Mouse (Mus musculus) limb, embryonic 14.5 days (tissue): ENCODE measurements around the gene 2410131K14Rik. TPM values are rescaled to one million over a fixed set of nuclear protein-coding genes. Genes with fewer than 3 reads are reported as not detected.

Source experiments
- ATAC-seq: fragments of 200-750 bp; cut with Nextera tagmentation; 2 replicates; pipeline ENCODE4 v1.8.0; 2017; ENCODE audit warnings: low read depth, moderate number of reproducible peaks, moderate TSS enrichment; ENCODE audit not compliant: low FRiP score
- DNase-seq: peaks from one replicate; pipeline ENCODE4 v3.0.0-alpha.2; 2015; ENCODE audit warnings: low spot score
- H3K27ac ChIP-seq: fragments of 300-500 bp; sonication (generic); replicated peaks from 2 replicates; pipeline ENCODE4 v1.5.1; 2014; ENCODE audit warnings: low read depth, mild to moderate bottlenecking, low read length, moderate library complexity, mixed read lengths
- H3K27me3 ChIP-seq: fragments of 300-500 bp; sonication (generic); 2 replicates; pipeline ENCODE4 v1.6.1; 2014; ENCODE audit warnings: low read length, mixed read lengths; ENCODE audit not compliant: control insufficient read depth, insufficient read depth
- H3K36me3 ChIP-seq: fragments of 300-500 bp; sonication (generic); 2 replicates; pipeline ENCODE4 v1.6.1; 2014; ENCODE audit warnings: mild to moderate bottlenecking, low read length, moderate library complexity, mixed read lengths; ENCODE audit not compliant: control insufficient read depth, insufficient read depth
- H3K4me1 ChIP-seq: fragments of 300-500 bp; sonication (generic); 2 replicates; pipeline ENCODE4 v1.6.1; 2014; ENCODE audit warnings: antibody characterized with exemption, low read length, mixed read lengths; ENCODE audit not compliant: control insufficient read depth, insufficient read depth
- H3K4me2 ChIP-seq: fragments of 300-500 bp; sonication (generic); replicated peaks from 2 replicates; pipeline ENCODE4 v1.6.1; 2014; ENCODE audit warnings: low read depth, mild to moderate bottlenecking, low read length, moderate library complexity; ENCODE audit not compliant: severe bottlenecking
- H3K4me3 ChIP-seq: fragments of 300-500 bp; sonication (generic); replicated peaks from 2 replicates; pipeline ENCODE4 v1.5.1; 2014; ENCODE audit warnings: low read length
- H3K9ac ChIP-seq: fragments of 300-500 bp; sonication (generic); 2 replicates; pipeline ENCODE4 v1.6.1; 2014; ENCODE audit warnings: mild to moderate bottlenecking, low read depth, low read length, moderate library complexity; ENCODE audit not compliant: severe bottlenecking
- H3K9me3 ChIP-seq: fragments of 300-500 bp; sonication (generic); 2 replicates; pipeline ENCODE4 v1.6.1; 2016; ENCODE audit warnings: low read length; ENCODE audit not compliant: control insufficient read depth
- POLR2A ChIP-seq: fragments of 200-500 bp; IDR thresholded peaks from 2 replicates; pipeline ENCODE4 v1.8.0; 2012; ENCODE audit warnings: inconsistent platforms, mild to moderate bottlenecking, moderate library complexity, borderline replicate concordance; ENCODE audit not compliant: insufficient read depth, insufficient read length; ENCODE audit errors: extremely low read depth
- WGBS: fragments of 180-500 bp; shearing (Covaris S2); extraction: QIAGEN DNeasy Blood & Tissue Kit; methylation state at CpG from one replicate; pipeline ENCODE4 v1.1.7; 2014; 5-methylcytosine and 5-hydroxymethylcytosine counted together
- polyA plus RNA-seq, 2 experiments: library from polyadenylated mRNA; depleted of rRNA in 1 of 2; stranded (reverse) in 1 of 2; unstranded in 1 of 2; fragments of >200 nt; fragmentation: Nextera tagmentation in 1 of 2; extraction: Ambion mirVana in 1 of 2; gene quantifications; 2 replicates each; pipeline versions ENCODE4 v1.2.1 to v1.2.3; 2012 to 2014

Gene 2410131K14Rik
- polyA plus RNA-seq, 2 experiments = 10.4 to 13.8 TPM

DNA sequence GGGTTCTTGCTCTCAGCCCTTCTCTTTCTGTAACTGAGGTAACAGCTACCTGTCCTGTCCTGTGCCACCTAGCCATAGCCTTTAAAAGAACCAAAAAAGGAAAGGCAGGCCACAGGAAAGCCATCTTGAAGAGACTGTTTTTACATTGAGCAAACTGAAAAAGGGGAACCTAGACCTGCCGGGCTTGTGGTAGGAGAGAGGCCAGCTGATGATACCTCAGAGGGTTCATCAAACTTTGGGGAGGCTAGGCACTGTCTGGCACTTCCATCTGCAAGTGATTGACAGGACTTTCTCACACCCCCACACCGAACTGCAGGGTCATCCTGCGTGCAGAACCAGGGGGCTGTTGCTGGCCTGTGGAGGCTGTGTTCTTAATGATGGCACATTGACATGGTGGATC is 8.5 kb downstream of the 2410131K14Rik start:
- H3K4me3 ChIP-seq = no peak overlapping the region
- H3K9me3 ChIP-seq = no peaks in the 10 kb centered on the region
- no peaks in the 10 kb centered on the region for H3K4me1 ChIP-seq
- TF ChIP-seq POLR2A = no peak
- H3K27me3 ChIP-seq = no peaks in the 10 kb centered on the region
- 92% methylated on average over 3 of the region's 3 CpGs for WGBS
- H3K27ac ChIP-seq = no peak overlapping the region
- H3K4me2 ChIP-seq = no peak overlapping the region
- ATAC-seq (no peak), DNase-seq (no peak)
- peaks cover 41% of the 10 kb centered on the region for H3K36me3 ChIP-seq
- no peak overlapping the region for H3K9ac ChIP-seq

DNA sequence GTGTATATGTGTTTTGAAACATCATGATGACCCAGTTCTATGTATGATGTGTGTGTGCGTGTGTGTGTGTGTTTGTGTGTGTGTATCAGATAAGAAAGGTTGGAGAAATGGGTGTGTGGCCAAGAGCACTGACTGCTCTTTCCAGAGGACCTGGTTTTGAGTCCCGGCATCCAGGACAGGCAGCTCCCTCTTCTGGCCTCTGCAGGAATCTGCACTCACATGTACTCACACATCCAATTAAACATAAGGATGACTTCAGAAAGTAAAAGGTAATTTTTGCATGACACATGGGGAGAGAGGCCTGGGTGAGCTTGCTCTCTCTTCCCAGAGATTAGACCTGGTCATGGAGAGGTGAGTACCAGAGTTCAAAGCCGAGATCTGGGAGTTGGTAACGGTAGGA is 12.0 kb downstream of the 2410131K14Rik start:
- no peak for ATAC-seq
- Histone ChIP-seq H3K4me3 (no peak overlapping the region), H3K4me1 (no peaks in the 10 kb centered on the region), H3K27me3 (no peaks in the 10 kb centered on the region), H3K9ac (no peak overlapping the region), H3K27ac (no peak overlapping the region), H3K4me2 (no peak overlapping the region), H3K36me3 (peaks cover 59% of the 10 kb centered on the region), H3K9me3 (no peaks in the 10 kb centered on the region)
- DNase-seq = no peak
- WGBS = 96% methylated on average over 4 of the region's 4 CpGs
- TF ChIP-seq POLR2A = no peak

DNA sequence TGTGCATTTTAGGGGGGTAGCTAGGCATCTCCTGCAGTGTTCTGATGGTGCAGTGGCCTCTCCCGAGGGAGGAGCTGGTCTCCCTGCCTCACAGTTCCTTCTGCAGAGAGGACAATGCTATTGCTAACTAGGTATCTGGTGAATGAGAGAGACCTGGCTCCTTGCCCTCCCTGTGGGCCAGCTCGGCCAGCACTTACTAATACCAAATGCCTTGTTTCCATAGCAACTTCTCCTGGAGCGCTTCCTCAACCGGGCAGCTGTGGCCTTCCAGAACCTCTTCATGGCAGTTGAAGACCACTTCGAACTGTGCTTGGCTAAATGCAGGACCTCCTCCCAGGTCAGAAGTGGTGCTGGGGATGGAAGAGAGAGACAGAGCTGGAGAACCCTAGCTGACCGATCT is 14.1 kb downstream of the 2410131K14Rik start:
- WGBS = 77% methylated on average over 6 of the region's 6 CpGs
- no peak overlapping the region for H3K4me3 ChIP-seq
- no peak for TF ChIP-seq POLR2A
- DNase-seq (no peak), ATAC-seq (no peak)
- H3K36me3 ChIP-seq = peaks cover 73% of the 10 kb centered on the region
- no peaks in the 10 kb centered on the region for H3K9me3 ChIP-seq
- H3K27me3 ChIP-seq = no peaks in the 10 kb centered on the region
- no peak overlapping the region for H3K27ac ChIP-seq
- no peak overlapping the region for H3K9ac ChIP-seq
- no peaks in the 10 kb centered on the region for H3K4me1 ChIP-seq
- no peak overlapping the region for H3K4me2 ChIP-seq

DNA sequence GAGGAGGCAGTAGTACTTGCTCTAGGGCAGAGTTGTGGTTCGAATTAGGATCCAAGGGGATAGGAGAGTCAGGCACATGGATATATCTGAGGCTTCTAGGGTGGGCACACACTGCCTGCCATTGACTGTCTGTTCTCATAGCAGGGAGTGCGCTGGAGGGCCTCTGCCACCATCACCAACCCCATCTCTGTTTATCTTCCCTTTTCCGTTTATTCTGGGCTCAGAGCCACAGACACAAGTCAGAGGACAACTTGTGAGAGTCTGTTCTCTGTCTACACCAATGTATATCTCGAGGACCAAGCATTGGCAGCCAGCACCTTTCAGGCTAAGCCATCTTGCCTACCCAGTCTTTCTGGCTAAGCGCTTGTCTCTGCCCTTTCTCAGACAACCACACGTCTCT is 14.6 kb downstream of the 2410131K14Rik start:
- Histone ChIP-seq H3K4me2 (no peak overlapping the region), H3K36me3 (peaks cover 73% of the 10 kb centered on the region), H3K9ac (no peak overlapping the region), H3K9me3 (no peaks in the 10 kb centered on the region), H3K27me3 (no peaks in the 10 kb centered on the region), H3K4me3 (no peak overlapping the region), H3K4me1 (no peaks in the 10 kb centered on the region), H3K27ac (no peak overlapping the region)
- no peak for TF ChIP-seq POLR2A
- WGBS = 88% methylated on average over 6 of the region's 6 CpGs
- ATAC-seq (no peak), DNase-seq (no peak)

DNA sequence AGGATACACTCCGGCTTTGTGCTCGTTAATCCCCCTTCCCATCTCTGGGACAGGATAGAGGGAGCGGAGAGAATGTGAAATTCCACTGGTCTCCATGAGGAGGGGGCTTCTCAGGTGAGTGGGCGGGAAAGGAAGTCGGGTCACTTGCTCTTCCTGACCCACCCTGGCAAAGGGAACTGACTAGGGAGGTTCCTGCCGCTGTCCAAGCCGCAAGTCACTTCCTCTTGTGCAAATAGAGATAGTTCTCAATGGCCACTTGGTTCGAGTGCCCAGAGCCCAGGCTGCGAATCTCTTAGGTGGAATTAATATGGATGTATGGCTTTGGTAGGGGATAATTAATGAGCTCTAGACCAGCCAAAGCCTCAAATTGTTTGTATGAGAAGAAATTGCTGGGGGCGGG is 15.0 kb downstream of the 2410131K14Rik start:
- H3K27me3 ChIP-seq = no peaks in the 10 kb centered on the region
- H3K9ac ChIP-seq = no peak overlapping the region
- TF ChIP-seq POLR2A = no peak
- DNase-seq (no peak), ATAC-seq (no peak)
- no peaks in the 10 kb centered on the region for H3K4me1 ChIP-seq
- H3K36me3 ChIP-seq = peaks cover 73% of the 10 kb centered on the region
- H3K27ac ChIP-seq = no peak overlapping the region
- H3K4me3 ChIP-seq = no peak overlapping the region
- 88% methylated on average over 10 of the region's 10 CpGs for WGBS
- no peaks in the 10 kb centered on the region for H3K9me3 ChIP-seq
- H3K4me2 ChIP-seq = no peak overlapping the region

DNA sequence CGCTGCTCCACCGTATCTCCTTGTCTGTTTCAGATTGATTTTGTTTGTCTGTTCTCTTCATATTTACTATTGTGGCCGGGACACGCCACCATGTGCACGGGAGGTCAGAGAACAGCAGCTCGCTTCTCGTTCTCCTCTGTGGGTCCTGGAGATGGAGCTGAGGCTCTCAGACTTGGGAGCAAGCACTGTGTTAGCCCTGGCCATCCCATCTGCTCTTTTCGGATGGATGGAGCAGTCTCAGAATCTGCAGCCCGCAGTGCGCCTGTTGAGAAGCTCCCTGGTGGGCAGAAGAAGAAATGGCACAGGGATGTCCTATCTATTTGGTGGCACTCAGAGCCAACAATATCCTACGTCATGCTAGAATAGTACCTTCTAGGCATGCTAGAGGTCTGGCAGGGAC is 15.6 kb downstream of the 2410131K14Rik start:
- 96% methylated on average over 11 of the region's 11 CpGs for WGBS
- Histone ChIP-seq H3K4me2 (no peak overlapping the region), H3K27ac (no peak overlapping the region), H3K4me3 (no peak overlapping the region), H3K9ac (no peak overlapping the region), H3K27me3 (no peaks in the 10 kb centered on the region), H3K4me1 (no peaks in the 10 kb centered on the region), H3K36me3 (peaks cover 73% of the 10 kb centered on the region), H3K9me3 (no peaks in the 10 kb centered on the region)
- DNase-seq (no peak), ATAC-seq (no peak)
- TF ChIP-seq POLR2A = no peak
